Mouse (Mus musculus) heart, postnatal 0 days (tissue): ENCODE measurements around the gene 4930539E08Rik. TPM values are rescaled to one million over a fixed set of nuclear protein-coding genes. Genes with fewer than 3 reads are reported as not detected.

Source experiments
- ATAC-seq: fragments of 200-750 bp; cut with Nextera tagmentation; 2 replicates; pipeline ENCODE4 v1.8.0; 2017; ENCODE audit warnings: low read depth, moderate number of reproducible peaks, moderate library complexity; ENCODE audit not compliant: insufficient read depth
- DNase-seq: peaks from one replicate; pipeline ENCODE4 v3.0.0-alpha.2; 2016; ENCODE audit warnings: low spot score
- H3K27ac ChIP-seq: fragments of 300-500 bp; sonication (generic); 2 replicates; pipeline ENCODE4 v1.5.1; 2014; ENCODE audit warnings: low read depth, mild to moderate bottlenecking
- H3K27me3 ChIP-seq: fragments of 300-500 bp; sonication (generic); 2 replicates; pipeline ENCODE4 v1.6.1; 2014; ENCODE audit warnings: low read length, mixed read lengths; ENCODE audit not compliant: control insufficient read depth, insufficient read depth
- H3K36me3 ChIP-seq: fragments of 300-500 bp; sonication (generic); replicated peaks from 2 replicates; pipeline ENCODE4 v1.6.1; 2014; ENCODE audit warnings: low read length, mixed read lengths; ENCODE audit not compliant: control insufficient read depth, insufficient read depth
- H3K4me1 ChIP-seq: fragments of 300-500 bp; sonication (generic); 2 replicates; pipeline ENCODE4 v1.6.1; 2014; ENCODE audit warnings: antibody characterized with exemption; ENCODE audit not compliant: control insufficient read depth, insufficient read depth
- H3K4me2 ChIP-seq: fragments of 300-500 bp; sonication (generic); 2 replicates; pipeline ENCODE4 v1.6.1; 2014; ENCODE audit warnings: low read depth, mild to moderate bottlenecking, low read length, moderate library complexity
- H3K4me3 ChIP-seq: fragments of 300-500 bp; sonication (generic); 2 replicates; pipeline ENCODE4 v1.5.1; 2014; ENCODE audit warnings: low read depth, low read length
- H3K9ac ChIP-seq: fragments of 300-500 bp; sonication (generic); replicated peaks from 2 replicates; pipeline ENCODE4 v1.6.1; 2014; ENCODE audit warnings: low read depth, low read length, mixed read lengths
- H3K9me3 ChIP-seq: fragments of 300-500 bp; sonication (generic); replicated peaks from 2 replicates; pipeline ENCODE4 v1.6.1; 2016; ENCODE audit warnings: low read length; ENCODE audit not compliant: control insufficient read depth
- CTCF ChIP-seq: IDR thresholded peaks from 2 replicates; pipeline ENCODE4 v1.5.1; 2016; ENCODE audit warnings: antibody characterized with exemption, control low read depth, low read depth
- EP300 ChIP-seq: IDR thresholded peaks from 2 replicates; pipeline ENCODE4 v1.6.1; 2016; ENCODE audit warnings: antibody characterized with exemption, low read depth
- WGBS: fragments of 180-500 bp; shearing (Covaris S2); extraction: QIAGEN DNeasy Blood & Tissue Kit; methylation state at CpG from one replicate; pipeline ENCODE4 v1.1.7; 2014; 5-methylcytosine and 5-hydroxymethylcytosine counted together
- polyA plus RNA-seq: library from polyadenylated mRNA; unstranded; fragments of >200 nt; fragmentation: Nextera tagmentation; extraction: Ambion mirVana; gene quantifications from 2 replicates; pipeline ENCODE4 v1.2.1, GENCODE M21; 2015
- total RNA-seq: library from RNA; depleted of rRNA; stranded (reverse); fragments of >200 nt; gene quantifications from 2 replicates; pipeline ENCODE4 v1.2.3, GENCODE M21; 2014; ENCODE audit warnings: low replicate concordance

Gene 4930539E08Rik
- total and polyA plus RNA-seq, 2 experiments from 2014 or later, result 0.03 TPM; not detected in 1

DNA sequence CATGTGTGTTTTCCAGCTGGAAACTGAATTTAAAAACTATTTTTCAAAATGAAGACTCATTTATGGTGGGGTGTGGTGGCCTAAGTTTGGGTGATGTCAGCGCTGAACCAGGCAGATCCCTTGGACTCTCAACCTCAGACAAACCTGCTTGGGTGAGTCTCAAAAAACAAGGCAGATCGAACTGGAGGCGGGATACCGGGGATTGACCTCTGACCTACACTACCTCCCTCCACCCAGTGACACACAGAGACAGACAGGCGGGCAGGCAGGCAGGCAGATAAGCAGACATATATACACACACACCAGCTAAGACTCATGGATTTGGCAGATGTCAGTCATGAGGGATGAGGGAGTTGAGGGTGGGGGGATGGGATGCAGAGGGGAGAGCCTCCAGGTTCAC is 16.9 kb downstream of the 4930539E08Rik start:
- no peak for ATAC-seq
- 58% methylated on average over 5 of the region's 5 CpGs for WGBS
- no peaks in the 10 kb centered on the region for H3K36me3 ChIP-seq

DNA sequence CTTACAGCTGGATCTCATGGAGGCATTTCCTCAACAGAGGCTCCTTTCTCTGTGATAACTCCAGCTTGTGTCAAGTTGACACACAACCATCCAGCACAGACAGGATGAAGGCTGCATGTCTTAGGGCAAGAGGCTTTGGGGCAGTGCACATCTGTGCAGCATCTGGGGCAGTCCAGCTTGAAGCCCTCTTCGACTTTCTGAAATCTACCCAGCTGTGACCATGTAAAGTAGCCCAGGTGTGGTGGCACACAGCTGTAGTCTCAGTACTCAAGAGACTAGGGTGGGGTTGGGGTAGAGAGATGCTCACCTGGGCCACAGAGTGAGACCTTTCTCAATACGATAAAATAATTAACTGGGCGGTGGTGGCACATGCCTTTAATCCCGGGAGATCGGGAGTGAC is 17.3 kb downstream of the 4930539E08Rik start:
- Histone ChIP-seq H3K4me1 (no peaks in the 10 kb centered on the region), H3K9ac (no peak overlapping the region), H3K36me3 (no peaks in the 10 kb centered on the region), H3K4me3 (no peak overlapping the region), H3K27me3 (no peaks in the 10 kb centered on the region), H3K9me3 (no peaks in the 10 kb centered on the region), H3K4me2 (no peak overlapping the region), H3K27ac (no peak overlapping the region)
- DNase-seq, result no peak
- WGBS, result 84% methylated on average over 5 of the region's 5 CpGs
- TF ChIP-seq CTCF (no peak), EP300 (no peak)
- ATAC-seq, result no peak

More for the DNA sequence above, 16.9 kb downstream of the 4930539E08Rik start:
- Histone ChIP-seq H3K4me3 (no peak overlapping the region), H3K27ac (no peak overlapping the region), H3K9me3 (no peaks in the 10 kb centered on the region), H3K27me3 (no peaks in the 10 kb centered on the region), H3K4me2 (no peak overlapping the region), H3K9ac (no peak overlapping the region), H3K4me1 (no peaks in the 10 kb centered on the region)
- TF ChIP-seq EP300 (no peak), CTCF (no peak)
- no peak for DNase-seq

DNA sequence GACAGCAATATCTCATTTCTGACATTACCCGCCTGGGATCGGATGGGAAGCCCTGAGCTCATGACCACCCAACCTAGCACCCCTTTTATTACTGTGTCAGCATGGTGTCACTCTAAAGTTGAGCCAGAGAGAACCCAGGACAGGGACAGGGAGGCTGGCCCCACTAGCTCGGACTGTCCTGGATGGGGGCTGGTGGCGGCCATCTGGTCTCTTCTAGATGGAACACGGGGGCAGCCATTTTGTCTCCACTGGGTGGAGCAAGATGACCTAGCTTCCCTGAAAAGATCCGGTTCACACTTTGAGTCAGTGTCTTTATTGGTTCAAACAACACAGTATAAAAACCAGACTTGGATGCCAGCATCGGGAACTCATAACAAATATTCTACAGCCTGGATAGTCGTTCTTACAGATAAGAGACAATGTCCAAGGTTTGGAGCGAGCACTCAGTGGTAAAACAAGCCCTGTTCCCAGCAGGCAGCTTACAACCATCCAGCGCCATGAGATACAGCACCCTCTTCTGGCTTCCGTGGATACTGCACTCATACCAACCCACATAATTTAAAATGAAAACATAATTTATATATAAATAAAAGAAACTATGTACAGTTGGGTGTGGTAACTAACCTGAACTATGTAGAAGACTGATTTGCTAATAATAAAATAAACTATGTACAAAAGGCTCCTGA is 18.9 kb downstream of the 4930539E08Rik start:
- Histone ChIP-seq H3K9me3 (no peaks in the 10 kb centered on the region), H3K27me3 (no peaks in the 10 kb centered on the region), H3K4me1 (no peaks in the 10 kb centered on the region), H3K36me3 (no peaks in the 10 kb centered on the region), H3K9ac (no peak overlapping the region), H3K4me2 (no peak overlapping the region), H3K27ac (no peak overlapping the region), H3K4me3 (no peak overlapping the region)
- DNase-seq (no peak), ATAC-seq (no peak)
- WGBS, result 90% methylated on average over 11 of the region's 11 CpGs
- TF ChIP-seq EP300, result no peak
- TF ChIP-seq CTCF, result no peak

DNA sequence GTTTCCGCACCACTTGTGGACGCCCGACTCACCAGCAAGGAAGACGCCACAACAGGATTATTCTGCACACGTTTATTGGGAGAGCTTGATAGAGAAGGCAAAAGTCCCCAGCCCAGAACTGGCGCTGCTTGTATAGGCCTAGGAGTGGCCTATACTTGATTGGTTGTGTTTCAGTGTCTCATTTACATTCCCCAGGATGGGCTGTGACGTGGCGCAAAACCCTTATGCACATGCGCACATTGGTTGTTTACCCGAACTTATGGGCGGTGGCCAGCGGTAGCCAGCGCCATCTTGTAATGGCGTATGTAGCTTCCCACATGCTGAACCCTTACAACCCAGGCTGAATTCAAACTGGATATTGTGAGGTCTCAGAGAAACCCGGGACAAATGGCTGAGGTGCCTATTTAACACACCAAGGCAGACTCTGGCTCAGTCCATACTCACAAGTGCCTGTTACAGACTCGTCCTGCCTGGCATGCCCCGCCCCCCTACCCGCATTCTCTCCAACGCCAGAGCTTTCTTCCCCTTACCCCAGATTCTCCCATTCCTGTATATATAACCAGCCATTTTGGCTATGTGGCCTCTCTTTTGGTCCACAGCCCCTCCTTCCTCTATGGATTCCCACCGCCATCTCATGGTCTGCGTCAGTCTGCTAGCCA is 19.8 kb downstream of the 4930539E08Rik start:
- Histone ChIP-seq H3K9ac (no peak overlapping the region), H3K27me3 (no peaks in the 10 kb centered on the region), H3K4me2 (no peak overlapping the region), H3K36me3 (no peaks in the 10 kb centered on the region), H3K4me3 (no peak overlapping the region), H3K27ac (no peak overlapping the region), H3K4me1 (no peaks in the 10 kb centered on the region), H3K9me3 (no peaks in the 10 kb centered on the region)
- ATAC-seq (no peak), DNase-seq (no peak)
- no peak for TF ChIP-seq EP300
- TF ChIP-seq CTCF, result no peak
- WGBS, result 92% methylated on average over 21 of the region's 21 CpGs

DNA sequence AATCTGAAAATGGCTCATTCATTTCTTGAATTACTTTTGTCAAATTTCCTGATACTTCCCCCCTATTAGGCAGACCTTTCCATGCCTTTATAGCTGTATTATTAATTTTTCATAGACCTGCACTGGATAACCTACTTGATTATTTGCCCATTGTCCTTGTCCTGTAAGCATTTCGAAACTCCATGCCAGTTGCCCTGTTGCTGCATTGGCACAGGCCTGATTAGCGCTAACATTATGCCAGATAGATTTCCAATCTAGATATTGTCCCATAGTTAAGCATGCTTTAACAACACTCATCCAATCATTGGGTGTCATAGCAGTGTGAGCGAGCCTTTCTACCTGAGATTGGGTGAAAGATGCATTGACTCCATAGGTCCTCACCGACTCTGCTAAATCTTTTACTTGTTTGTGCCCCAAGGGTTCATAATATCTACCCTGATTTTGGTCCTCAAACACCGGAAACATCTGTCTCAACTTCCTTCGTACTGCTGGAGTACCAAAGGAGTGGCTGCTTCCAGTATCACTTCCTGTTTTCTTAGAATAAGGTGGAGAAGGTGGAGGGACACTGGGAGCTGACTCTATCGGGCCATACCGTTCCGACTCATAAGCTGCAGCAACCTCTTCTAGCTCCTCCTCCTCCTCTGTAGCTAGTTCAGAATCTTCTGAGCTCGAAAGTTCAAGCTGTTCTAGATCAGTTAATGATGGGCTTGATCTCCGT is 20.9 kb downstream of the 4930539E08Rik start:
- ATAC-seq, result no peak
- no peak overlapping the region for H3K4me3 ChIP-seq
- no peak overlapping the region for H3K4me2 ChIP-seq
- no peak for DNase-seq
- TF ChIP-seq EP300 (no peak), CTCF (no peak)
- H3K4me1 ChIP-seq, result no peaks in the 10 kb centered on the region
- no peaks in the 10 kb centered on the region for H3K36me3 ChIP-seq
- 73% methylated on average over 11 of the region's 11 CpGs for WGBS
- no peaks in the 10 kb centered on the region for H3K27me3 ChIP-seq
- no peak overlapping the region for H3K9ac ChIP-seq
- no peak overlapping the region for H3K27ac ChIP-seq
- no peaks in the 10 kb centered on the region for H3K9me3 ChIP-seq
